Mouse (Mus musculus): Measurements from ENCODE around the gene Entpd7. TPM values are rescaled to one million over a fixed set of nuclear protein-coding genes. Genes with fewer than 3 reads are reported as not detected.

Gene Entpd7
- polyA plus RNA-seq, 1 experiment from 2014 or later, result 16.5 TPM

GRCm38 (mm10) chr19:43750008-43750407, 60.5 kb downstream of the Entpd7 start:
- Histone ChIP-seq H3K9me3 (ENCODE audit: control insufficient read depth, low read length) (no peaks in the 10 kb centered on the region), H3K4me3 (ENCODE audit: low read depth, low read length) (no peak overlapping the region), H3K9ac (ENCODE audit: low read length) (no peak overlapping the region), H3K36me3 (ENCODE audit: control insufficient read depth, insufficient read depth, low read length) (peaks cover 58% of the 10 kb centered on the region), H3K4me1 (replicated peaks; ENCODE audit: control insufficient read depth, insufficient read depth, low read length) (peaks cover 4% of the 10 kb centered on the region; the same call in 1 of the 2 replicates), H3K27me3 (replicated peaks; ENCODE audit: control insufficient read depth, insufficient read depth, low read length) (no peaks in the 10 kb centered on the region), H3K4me2 (ENCODE audit: low read length) (no peak overlapping the region), H3K27ac (ENCODE audit: low read depth) (no peak overlapping the region)
- DNase-seq (ENCODE audit: low spot score), result peak; percentile 12
- no peak for ATAC-seq (replicated peaks; ENCODE audit: low FRiP score, low TSS enrichment, low read depth)
- WGBS, result 98% methylated on average over 2 of the region's 2 CpGs

- under 1% methylated on average over 62 of the region's 62 CpGs for WGBS
- peak; percentile 98 for DNase-seq (ENCODE audit: low spot score)
Observed at GRCm38 (mm10) chr19:43752489-43753225, 63.2 kb downstream of the Entpd7 start, which contains the start of the genes Cutc and Cox15. Gene Cutc (plus strand): TSS chr19:43752996. Gene Cox15 (minus strand): TSS chr19:43753000.

GRCm38 (mm10) chr19:43753226-43753835, 63.9 kb downstream of the Entpd7 start:
- DNase-seq (ENCODE audit: low spot score) (peak; percentile 95), ATAC-seq (replicated peaks; ENCODE audit: low FRiP score, low TSS enrichment, low read depth) (peak; percentile 85)
- WGBS, result under 1% methylated on average over 20 of the region's 24 CpGs

More at GRCm38 (mm10) chr19:43752489-43753225, 63.2 kb downstream of the Entpd7 start, which contains the start of the genes Cutc and Cox15:
- Histone ChIP-seq H3K4me2 (ENCODE audit: low read length) (peak within 1 kb of the TSS; percentile 71), H3K4me1 (replicated peaks; ENCODE audit: control insufficient read depth, insufficient read depth, low read length) (peaks cover 4% of the 10 kb centered on the region; the same call in 1 of the 2 replicates), H3K36me3 (ENCODE audit: control insufficient read depth, insufficient read depth, low read length) (peaks cover 33% of the 10 kb centered on the region), H3K9ac (ENCODE audit: low read length) (peak within 1 kb of the TSS; percentile 79), H3K27ac (ENCODE audit: low read depth) (peak within 1 kb of the TSS; percentile 97), H3K4me3 (ENCODE audit: low read depth, low read length) (peak within 1 kb of the TSS; percentile 76), H3K27me3 (replicated peaks; ENCODE audit: control insufficient read depth, insufficient read depth, low read length) (no peaks in the 10 kb centered on the region), H3K9me3 (ENCODE audit: control insufficient read depth, low read length) (no peaks in the 10 kb centered on the region)
- ATAC-seq (replicated peaks; ENCODE audit: low FRiP score, low TSS enrichment, low read depth), result peak; percentile 89

GRCm38 (mm10) chr19:43754237-43754636, 64.8 kb downstream of the Entpd7 start:
- Histone ChIP-seq H3K9ac (ENCODE audit: low read length) (no peak overlapping the region), H3K4me1 (replicated peaks; ENCODE audit: control insufficient read depth, insufficient read depth, low read length) (peaks cover 4% of the 10 kb centered on the region; the same call in 1 of the 2 replicates), H3K4me2 (ENCODE audit: low read length) (no peak overlapping the region), H3K27ac (ENCODE audit: low read depth) (no peak overlapping the region), H3K9me3 (ENCODE audit: control insufficient read depth, low read length) (no peaks in the 10 kb centered on the region), H3K4me3 (ENCODE audit: low read depth, low read length) (no peak overlapping the region), H3K36me3 (ENCODE audit: control insufficient read depth, insufficient read depth, low read length) (peaks cover 17% of the 10 kb centered on the region), H3K27me3 (replicated peaks; ENCODE audit: control insufficient read depth, insufficient read depth, low read length) (no peaks in the 10 kb centered on the region)
- no peak for ATAC-seq (replicated peaks; ENCODE audit: low FRiP score, low TSS enrichment, low read depth)
- WGBS, result 66% methylated on average over 2 of the region's 2 CpGs
- DNase-seq (ENCODE audit: low spot score), result peak; percentile 31

More at GRCm38 (mm10) chr19:43753226-43753835, 63.9 kb downstream of the Entpd7 start:
- no peaks in the 10 kb centered on the region for H3K27me3 ChIP-seq (replicated peaks; ENCODE audit: control insufficient read depth, insufficient read depth, low read length)
- H3K9me3 ChIP-seq (ENCODE audit: control insufficient read depth, low read length), result no peaks in the 10 kb centered on the region
- peak overlapping the region; percentile 76 for H3K4me3 ChIP-seq (ENCODE audit: low read depth, low read length)
- H3K4me2 ChIP-seq (ENCODE audit: low read length), result peak overlapping the region; percentile 71
- H3K27ac ChIP-seq (ENCODE audit: low read depth), result peak overlapping the region; percentile 97
- peak overlapping the region; percentile 79 for H3K9ac ChIP-seq (ENCODE audit: low read length)
- peaks cover 4% of the 10 kb centered on the region; the same call in 1 of the 2 replicates for H3K4me1 ChIP-seq (replicated peaks; ENCODE audit: control insufficient read depth, insufficient read depth, low read length)
- H3K36me3 ChIP-seq (ENCODE audit: control insufficient read depth, insufficient read depth, low read length), result peaks cover 26% of the 10 kb centered on the region

- ATAC-seq (replicated peaks; ENCODE audit: low FRiP score, low TSS enrichment, low read depth) (no peak), DNase-seq (ENCODE audit: low spot score) (peak; percentile 4)
- Histone ChIP-seq H3K4me2 (ENCODE audit: low read length) (no peak overlapping the region), H3K9me3 (ENCODE audit: control insufficient read depth, low read length) (no peaks in the 10 kb centered on the region), H3K9ac (ENCODE audit: low read length) (no peak overlapping the region), H3K4me1 (replicated peaks; ENCODE audit: control insufficient read depth, insufficient read depth, low read length) (peaks cover 4% of the 10 kb centered on the region; the same call in 1 of the 2 replicates), H3K27ac (ENCODE audit: low read depth) (no peak overlapping the region), H3K4me3 (ENCODE audit: low read depth, low read length) (no peak overlapping the region), H3K27me3 (replicated peaks; ENCODE audit: control insufficient read depth, insufficient read depth, low read length) (no peaks in the 10 kb centered on the region), H3K36me3 (ENCODE audit: control insufficient read depth, insufficient read depth, low read length) (peaks cover 14% of the 10 kb centered on the region)
- WGBS, result 71% methylated on average over 2 of the region's 2 CpGs
Observed at GRCm38 (mm10) chr19:43754872-43755271, 65.4 kb downstream of the Entpd7 start.

- ATAC-seq (replicated peaks; ENCODE audit: low FRiP score, low TSS enrichment, low read depth), result no peak
- Histone ChIP-seq H3K4me1 (replicated peaks; ENCODE audit: control insufficient read depth, insufficient read depth, low read length) (no peaks in the 10 kb centered on the region), H3K4me3 (ENCODE audit: low read depth, low read length) (no peak overlapping the region), H3K36me3 (ENCODE audit: control insufficient read depth, insufficient read depth, low read length) (no peaks in the 10 kb centered on the region), H3K9ac (ENCODE audit: low read length) (no peak overlapping the region), H3K9me3 (ENCODE audit: control insufficient read depth, low read length) (no peaks in the 10 kb centered on the region), H3K27me3 (replicated peaks; ENCODE audit: control insufficient read depth, insufficient read depth, low read length) (no peaks in the 10 kb centered on the region), H3K27ac (ENCODE audit: low read depth) (no peak overlapping the region), H3K4me2 (ENCODE audit: low read length) (no peak overlapping the region)
- 20% methylated on average over 6 of the region's 6 CpGs for WGBS
- DNase-seq (ENCODE audit: low spot score), result peak; percentile 93
Observed at GRCm38 (mm10) chr19:43760504-43760903, 71.0 kb downstream of the Entpd7 start.

- H3K4me3 ChIP-seq (ENCODE audit: low read depth, low read length), result no peak overlapping the region
- no peak overlapping the region for H3K9ac ChIP-seq (ENCODE audit: low read length)
- H3K4me2 ChIP-seq (ENCODE audit: low read length), result no peak overlapping the region
- H3K36me3 ChIP-seq (ENCODE audit: control insufficient read depth, insufficient read depth, low read length), result no peaks in the 10 kb centered on the region
- H3K27me3 ChIP-seq (replicated peaks; ENCODE audit: control insufficient read depth, insufficient read depth, low read length), result no peaks in the 10 kb centered on the region
- DNase-seq (ENCODE audit: low spot score), result no peak
- peak; percentile 62; the same call in 1 of the 2 replicates for ATAC-seq (replicated peaks; ENCODE audit: low FRiP score, low TSS enrichment, low read depth)
- H3K9me3 ChIP-seq (ENCODE audit: control insufficient read depth, low read length), result no peaks in the 10 kb centered on the region
- no peak overlapping the region for H3K27ac ChIP-seq (ENCODE audit: low read depth)
- no peaks in the 10 kb centered on the region for H3K4me1 ChIP-seq (replicated peaks; ENCODE audit: control insufficient read depth, insufficient read depth, low read length)
Observed at GRCm38 (mm10) chr19:43761543-43762256, 72.2 kb downstream of the Entpd7 start.

GRCm38 (mm10) chr19:43762410-43762809, 72.9 kb downstream of the Entpd7 start:
- Histone ChIP-seq H3K4me2 (ENCODE audit: low read length) (no peak overlapping the region), H3K27me3 (replicated peaks; ENCODE audit: control insufficient read depth, insufficient read depth, low read length) (no peaks in the 10 kb centered on the region), H3K36me3 (ENCODE audit: control insufficient read depth, insufficient read depth, low read length) (no peaks in the 10 kb centered on the region), H3K9me3 (ENCODE audit: control insufficient read depth, low read length) (no peaks in the 10 kb centered on the region), H3K9ac (ENCODE audit: low read length) (no peak overlapping the region), H3K4me1 (replicated peaks; ENCODE audit: control insufficient read depth, insufficient read depth, low read length) (no peaks in the 10 kb centered on the region), H3K27ac (ENCODE audit: low read depth) (no peak overlapping the region), H3K4me3 (ENCODE audit: low read depth, low read length) (no peak overlapping the region)
- ATAC-seq (replicated peaks; ENCODE audit: low FRiP score, low TSS enrichment, low read depth) (no peak), DNase-seq (ENCODE audit: low spot score) (no peak)
- WGBS, result 77% methylated on average over 2 of the region's 2 CpGs
